Mouse (Mus musculus) embryonic facial prominence, embryonic 13.5 days (tissue): ENCODE data around the gene Npy4r. TPM values are rescaled to one million over a fixed set of nuclear protein-coding genes. Genes with fewer than 3 reads are reported as not detected.

Experiments used
- ATAC-seq: fragments of 200-750 bp; cut with Nextera tagmentation; 2 replicates; pipeline ENCODE4 v1.8.0; 2017; ENCODE audit warnings: low read depth; ENCODE audit not compliant: insufficient number of reproducible peaks, insufficient read depth, low FRiP score, low TSS enrichment
- H3K27ac ChIP-seq: fragments of 300-500 bp; sonication (generic); 2 replicates; pipeline ENCODE4 v1.5.1; 2015; ENCODE audit warnings: moderate library complexity, mild to moderate bottlenecking, inconsistent platforms
- H3K27me3 ChIP-seq: fragments of 300-500 bp; sonication (generic); 2 replicates; pipeline ENCODE4 v1.6.1; 2015; ENCODE audit warnings: mild to moderate bottlenecking, inconsistent platforms
- H3K36me3 ChIP-seq: fragments of 300-500 bp; sonication (generic); 2 replicates; pipeline ENCODE4 v1.6.1; 2015; ENCODE audit warnings: mild to moderate bottlenecking, inconsistent platforms
- H3K4me1 ChIP-seq: fragments of 300-500 bp; sonication (generic); 2 replicates; pipeline ENCODE4 v1.6.1; 2015; ENCODE audit warnings: inconsistent platforms
- H3K4me2 ChIP-seq: fragments of 300-500 bp; sonication (generic); 2 replicates; pipeline ENCODE4 v1.6.1; 2015; ENCODE audit warnings: moderate library complexity, mild to moderate bottlenecking, inconsistent platforms
- H3K4me3 ChIP-seq: fragments of 300-500 bp; sonication (generic); 2 replicates; pipeline ENCODE4 v1.5.1; 2015; ENCODE audit warnings: mild to moderate bottlenecking, inconsistent platforms
- H3K9ac ChIP-seq: fragments of 300-500 bp; sonication (generic); 2 replicates; pipeline ENCODE4 v1.6.1; 2015; ENCODE audit warnings: mild to moderate bottlenecking, inconsistent platforms
- H3K9me3 ChIP-seq: fragments of 300-500 bp; sonication (generic); 2 replicates; pipeline ENCODE4 v1.6.1; 2016; ENCODE audit warnings: inconsistent platforms
- WGBS: fragments of 180-500 bp; shearing (Covaris S2); methylation state at CpG from one replicate; pipeline ENCODE4 v1.1.7; 2015; ENCODE audit warnings: mixed read lengths; 5-methylcytosine and 5-hydroxymethylcytosine counted together
- polyA plus RNA-seq: library from polyadenylated mRNA; unstranded; fragments of >200 nt; fragmentation: Nextera tagmentation; extraction: Ambion mirVana; gene quantifications from 2 replicates; pipeline ENCODE4 v1.2.1, GENCODE M21; 2015

Npy4r gene
- polyA plus RNA-seq, 1 experiment from 2014 or later, result 0.69 TPM

GRCm38 (mm10) chr14:34155752-34156151 is 3.5 kb upstream of the Npy4r start:
- no peak overlapping the region for H3K4me2 ChIP-seq
- ATAC-seq, result no peak
- H3K27ac ChIP-seq, result no peak overlapping the region
- no peak overlapping the region for H3K9ac ChIP-seq
- H3K9me3 ChIP-seq, result no peaks in the 10 kb centered on the region
- peaks cover 4% of the 10 kb centered on the region for H3K27me3 ChIP-seq
- H3K36me3 ChIP-seq, result no peaks in the 10 kb centered on the region
- H3K4me1 ChIP-seq, result peaks cover 9% of the 10 kb centered on the region
- 73% methylated on average over 12 of the region's 12 CpGs for WGBS
- no peak overlapping the region for H3K4me3 ChIP-seq

- H3K36me3 ChIP-seq, result no peaks in the 10 kb centered on the region
- no peak overlapping the region for H3K9ac ChIP-seq
- no peaks in the 10 kb centered on the region for H3K9me3 ChIP-seq
- no peak for ATAC-seq
- H3K27me3 ChIP-seq, result peaks cover 4% of the 10 kb centered on the region
- no peak overlapping the region for H3K4me3 ChIP-seq
- no peak overlapping the region for H3K4me2 ChIP-seq
- no peak overlapping the region for H3K27ac ChIP-seq
- peaks cover 9% of the 10 kb centered on the region for H3K4me1 ChIP-seq
- 55% methylated on average over 9 of the region's 9 CpGs for WGBS
Observed at GRCm38 (mm10) chr14:34154601-34155337, 2.5 kb upstream of the Npy4r start.

GRCm38 (mm10) chr14:34142915-34143314 is 9.4 kb downstream of the Npy4r start:
- WGBS, result 92% methylated on average over 10 of the region's 10 CpGs
- no peak for ATAC-seq

GRCm38 (mm10) chr14:34142316-34142715 is 10.0 kb downstream of the Npy4r start:
- H3K4me1 ChIP-seq, result no peaks in the 10 kb centered on the region
- H3K27ac ChIP-seq, result no peak overlapping the region
- ATAC-seq, result no peak
- no peaks in the 10 kb centered on the region for H3K27me3 ChIP-seq
- WGBS, result 84% methylated on average over 1 of the region's 1 CpGs
- H3K9me3 ChIP-seq, result no peaks in the 10 kb centered on the region
- no peak overlapping the region for H3K9ac ChIP-seq
- no peak overlapping the region for H3K4me3 ChIP-seq
- no peak overlapping the region for H3K4me2 ChIP-seq
- H3K36me3 ChIP-seq, result no peaks in the 10 kb centered on the region

More at GRCm38 (mm10) chr14:34142915-34143314, 9.4 kb downstream of the Npy4r start:
- H3K36me3 ChIP-seq, result no peaks in the 10 kb centered on the region
- H3K9ac ChIP-seq, result no peak overlapping the region
- no peaks in the 10 kb centered on the region for H3K4me1 ChIP-seq
- no peaks in the 10 kb centered on the region for H3K9me3 ChIP-seq
- H3K4me2 ChIP-seq, result no peak overlapping the region
- no peak overlapping the region for H3K27ac ChIP-seq
- H3K27me3 ChIP-seq, result no peaks in the 10 kb centered on the region
- no peak overlapping the region for H3K4me3 ChIP-seq

GRCm38 (mm10) chr14:34139671-34140664 is 12.3 kb downstream of the Npy4r start:
- Histone ChIP-seq H3K4me1 (no peaks in the 10 kb centered on the region), H3K9me3 (no peaks in the 10 kb centered on the region), H3K27me3 (no peaks in the 10 kb centered on the region), H3K4me3 (no peak overlapping the region), H3K36me3 (no peaks in the 10 kb centered on the region), H3K4me2 (no peak overlapping the region), H3K27ac (peak overlapping the region; percentile 2; the same call in 1 of the 2 replicates), H3K9ac (no peak overlapping the region)
- 82% methylated on average over 15 of the region's 15 CpGs for WGBS
- no peak for ATAC-seq

GRCm38 (mm10) chr14:34135391-34135790 is 16.9 kb downstream of the Npy4r start:
- no peak for ATAC-seq

GRCm38 (mm10) chr14:34131216-34131615 is 21.1 kb downstream of the Npy4r start:
- H3K9ac ChIP-seq, result no peak overlapping the region
- WGBS, result 57% methylated on average over 6 of the region's 6 CpGs
- no peak overlapping the region for H3K4me2 ChIP-seq
- no peak for ATAC-seq
- H3K27me3 ChIP-seq, result no peaks in the 10 kb centered on the region
- peaks cover 8% of the 10 kb centered on the region for H3K4me1 ChIP-seq
- no peaks in the 10 kb centered on the region for H3K36me3 ChIP-seq
- H3K4me3 ChIP-seq, result no peak overlapping the region
- no peaks in the 10 kb centered on the region for H3K9me3 ChIP-seq
- no peak overlapping the region for H3K27ac ChIP-seq

More at GRCm38 (mm10) chr14:34135391-34135790, 16.9 kb downstream of the Npy4r start:
- Histone ChIP-seq H3K36me3 (no peaks in the 10 kb centered on the region), H3K27me3 (no peaks in the 10 kb centered on the region), H3K4me3 (no peak overlapping the region), H3K9me3 (no peaks in the 10 kb centered on the region), H3K4me2 (no peak overlapping the region), H3K4me1 (peaks cover 3% of the 10 kb centered on the region), H3K9ac (no peak overlapping the region), H3K27ac (no peak overlapping the region)

- ATAC-seq, result no peak
Observed at GRCm38 (mm10) chr14:34121691-34122090, 30.6 kb downstream of the Npy4r start.

GRCm38 (mm10) chr14:34120923-34121351 is 31.4 kb downstream of the Npy4r start:
- Histone ChIP-seq H3K4me1 (no peaks in the 10 kb centered on the region), H3K9me3 (no peaks in the 10 kb centered on the region), H3K4me3 (no peak overlapping the region), H3K27ac (no peak overlapping the region), H3K9ac (no peak overlapping the region), H3K27me3 (no peaks in the 10 kb centered on the region), H3K36me3 (no peaks in the 10 kb centered on the region), H3K4me2 (no peak overlapping the region)
- no peak for ATAC-seq
- WGBS, result 91% methylated on average over 3 of the region's 3 CpGs

More at GRCm38 (mm10) chr14:34121691-34122090, 30.6 kb downstream of the Npy4r start:
- WGBS, result 89% methylated on average over 4 of the region's 4 CpGs
- no peaks in the 10 kb centered on the region for H3K36me3 ChIP-seq
- no peak overlapping the region for H3K9ac ChIP-seq
- no peaks in the 10 kb centered on the region for H3K9me3 ChIP-seq
- H3K27ac ChIP-seq, result no peak overlapping the region
- no peak overlapping the region for H3K4me2 ChIP-seq
- H3K27me3 ChIP-seq, result no peaks in the 10 kb centered on the region
- no peaks in the 10 kb centered on the region for H3K4me1 ChIP-seq
- no peak overlapping the region for H3K4me3 ChIP-seq

- H3K4me1 ChIP-seq, result no peaks in the 10 kb centered on the region
- ATAC-seq, result no peak
- no peaks in the 10 kb centered on the region for H3K9me3 ChIP-seq
- no peak overlapping the region for H3K9ac ChIP-seq
- no peak overlapping the region for H3K4me2 ChIP-seq
- no peak overlapping the region for H3K4me3 ChIP-seq
- WGBS, result 76% methylated on average over 12 of the region's 12 CpGs
- no peak overlapping the region for H3K27ac ChIP-seq
- H3K36me3 ChIP-seq, result no peaks in the 10 kb centered on the region
- H3K27me3 ChIP-seq, result no peaks in the 10 kb centered on the region
Observed at GRCm38 (mm10) chr14:34120016-34120910, 32.0 kb downstream of the Npy4r start.
